Comparison of ENCODE assay signal across 18 mouse cellular contexts in genomic region chr7:25056951-25057350, GRCm38 (mm10). TPM values are rescaled to one million over a fixed set of nuclear protein-coding genes. Genes with fewer than 3 reads are reported as not detected.
DNase-seq lines count a peak whose midpoint lies in the region; ATAC-seq and TF ChIP-seq lines count a peak whose summit lies in the region.
"Had no signal": no experiment of that assay in that cellular context is flagged by ENCODE, and none has a peak within 500 bp of the region (broad histone marks: within the 10 kb centered on the region; RNA-seq: fewer than 3 reads in every experiment).

No protein-coding gene starts in this region.

- no peak overlapping the region for H3K4me2 ChIP-seq in forebrain, embryonic 15.5 days (replicated peaks)
- H3K4me2 ChIP-seq in heart, embryonic 15.5 days: no peak overlapping the region
- H3K4me2 ChIP-seq: hindbrain, embryonic 15.5 days; liver, embryonic 11.5 days; lung, embryonic 14.5 days; stomach, embryonic 15.5 days had no signal

- H3K9me3 ChIP-seq in forebrain, embryonic 15.5 days: no peaks in the 10 kb centered on the region
- H3K9me3 ChIP-seq in forebrain, embryonic 10.5 days: peaks cover 9% of the 10 kb centered on the region
- no peaks in the 10 kb centered on the region for H3K9me3 ChIP-seq in heart, embryonic 15.5 days (replicated peaks)
- H3K9me3 ChIP-seq: hindbrain, embryonic 15.5 days; stomach, embryonic 15.5 days had no signal

- H3K4me1 ChIP-seq in forebrain, embryonic 15.5 days: no peaks in the 10 kb centered on the region
- no peaks in the 10 kb centered on the region for H3K4me1 ChIP-seq in forebrain, embryonic 10.5 days
- H3K4me1 ChIP-seq in heart, embryonic 15.5 days (replicated peaks): peaks cover 18% of the 10 kb centered on the region
- H3K4me1 ChIP-seq: hindbrain, embryonic 15.5 days; stomach, embryonic 15.5 days had no signal

- TF ChIP-seq POLR2A in brain, embryonic 14.5 days (IDR thresholded peaks at IDR 0.05; ENCODE audit: borderline replicate concordance, extremely low read depth, insufficient read depth, insufficient read length, poor library complexity, severe bottlenecking): no peak

- H3K36me3 ChIP-seq in forebrain, embryonic 15.5 days: peaks cover 92% of the 10 kb centered on the region
- H3K36me3 ChIP-seq in forebrain, embryonic 10.5 days (replicated peaks): peaks cover 98% of the 10 kb centered on the region
- peaks cover 53% of the 10 kb centered on the region for H3K36me3 ChIP-seq in heart, embryonic 15.5 days

- WGBS in forebrain, embryonic 15.5 days: 75% methylated on average over 4 of the region's 4 CpGs
- WGBS in forebrain, embryonic 10.5 days: 88% methylated on average over 4 of the region's 4 CpGs
- 35% methylated on average over 4 of the region's 4 CpGs for WGBS in heart, embryonic 15.5 days

- no peak overlapping the region for H3K9ac ChIP-seq in forebrain, embryonic 15.5 days (replicated peaks)
- no peak overlapping the region for H3K9ac ChIP-seq in heart, embryonic 15.5 days
- H3K9ac ChIP-seq: hindbrain, embryonic 15.5 days; lung, embryonic 14.5 days; stomach, embryonic 15.5 days had no signal

- H3K27ac ChIP-seq in forebrain, embryonic 15.5 days (replicated peaks): no peak overlapping the region
- no peak overlapping the region for H3K27ac ChIP-seq in forebrain, embryonic 10.5 days
- H3K27ac ChIP-seq in heart, embryonic 15.5 days: peak overlapping the region; percentile 59
- H3K27ac ChIP-seq: hindbrain, embryonic 15.5 days; layer of hippocampus, adult 2 months; stomach, embryonic 15.5 days had no signal

- no peak overlapping the region for H3K4me3 ChIP-seq in forebrain, embryonic 15.5 days
- no peak overlapping the region for H3K4me3 ChIP-seq in forebrain, embryonic 10.5 days
- no peak overlapping the region for H3K4me3 ChIP-seq in heart, embryonic 15.5 days
- H3K4me3 ChIP-seq: hindbrain, embryonic 15.5 days; layer of hippocampus, adult 2 months; stomach, embryonic 15.5 days had no signal

- no peaks in the 10 kb centered on the region for H3K27me3 ChIP-seq in forebrain, embryonic 15.5 days
- H3K27me3 ChIP-seq in forebrain, embryonic 10.5 days (ENCODE audit: poor library complexity, severe bottlenecking): no peaks in the 10 kb centered on the region
- H3K27me3 ChIP-seq in heart, embryonic 15.5 days: no peaks in the 10 kb centered on the region
- H3K27me3 ChIP-seq: hindbrain, embryonic 15.5 days; stomach, embryonic 15.5 days had no signal

- no peak for DNase-seq in forebrain, embryonic 10.5 days (ENCODE audit: extremely low spot score, low spot score)
- no peak for DNase-seq in heart, adult 18-20 months
- DNase-seq in brain, embryonic 14.5 days (ENCODE audit: low read depth): peak; percentile 33
- DNase-seq in lung, postnatal 14 days: peak; percentile 24
- no peak for DNase-seq in thymus, postnatal 4 days
- DNase-seq: adrenal gland, postnatal 25 days; kidney, adult 11 months; kidney, postnatal 10 days; left cerebral cortex, postnatal 4 days; lung, embryonic 14.5 days; spleen, adult 18-20 months; thymus, adult 2 months had no signal

- TF ChIP-seq CTCF in brain, embryonic 14.5 days (IDR thresholded peaks at IDR 0.05; ENCODE audit: borderline replicate concordance, extremely low read depth, insufficient read depth, insufficient read length): no peak

- ATAC-seq in forebrain, embryonic 15.5 days (replicated peaks): peak; percentile 48; the same call in 1 of the 2 replicates
- ATAC-seq in heart, embryonic 15.5 days (replicated peaks; ENCODE audit: insufficient number of reproducible peaks, insufficient read depth, low FRiP score, low read depth): peak; percentile 44; the same call in 1 of the 2 replicates

RNA-seq across cellular contexts. Expression of gene Grik5, which starts 15.2 kb away (rescaled TPM):
- 15.9 and 17.1 TPM in 2 replicates for polyA plus RNA-seq in forebrain, embryonic 15.5 days (2015; fragmentation: Nextera tagmentation; extraction: Ambion mirVana)
- polyA plus RNA-seq in forebrain, embryonic 10.5 days (2016; fragmentation: Nextera tagmentation; extraction: Ambion mirVana): 4.4 and 6.8 TPM in 2 replicates
- polyA plus RNA-seq in heart, embryonic 15.5 days (2015; fragmentation: Nextera tagmentation; extraction: Ambion mirVana): 2.4 and 4.4 TPM in 2 replicates
- 1 to 10 TPM; 3.9 to 4.4 TPM for total RNA-seq in heart, adult 18-20 months (2021)
- polyA plus RNA-seq in brain, embryonic 14.5 days (2012; rRNA removed): 155 and 186 TPM in 2 replicates

RNA-seq across cellular contexts. Expression of gene Zfp574, which starts 15.4 kb away (rescaled TPM):
- polyA plus RNA-seq in forebrain, embryonic 15.5 days (2015; fragmentation: Nextera tagmentation; extraction: Ambion mirVana): 35.8 and 40.8 TPM in 2 replicates
- polyA plus RNA-seq in forebrain, embryonic 10.5 days (2016; fragmentation: Nextera tagmentation; extraction: Ambion mirVana): 41.5 and 42.5 TPM in 2 replicates
- polyA plus RNA-seq in heart, embryonic 15.5 days (2015; fragmentation: Nextera tagmentation; extraction: Ambion mirVana): 15.4 and 23.0 TPM in 2 replicates
- total RNA-seq in heart, adult 18-20 months (2021): 1 to 10 TPM; 8.3 to 9.9 TPM
- polyA plus RNA-seq in brain, embryonic 14.5 days (2012; rRNA removed): 45.4 and 46.2 TPM in 2 replicates

RNA-seq across cellular contexts. Expression of gene Atp1a3, which starts 51.2 kb away (rescaled TPM):
- 181 and 191 TPM in 2 replicates for polyA plus RNA-seq in forebrain, embryonic 15.5 days (2015; fragmentation: Nextera tagmentation; extraction: Ambion mirVana)
- 6.8 and 9.1 TPM in 2 replicates for polyA plus RNA-seq in forebrain, embryonic 10.5 days (2016; fragmentation: Nextera tagmentation; extraction: Ambion mirVana)
- polyA plus RNA-seq in heart, embryonic 15.5 days (2015; fragmentation: Nextera tagmentation; extraction: Ambion mirVana): 0.54 and 1.9 TPM in 2 replicates
- total RNA-seq in heart, adult 18-20 months (2021): 1 to 10 TPM in 1 of 2 experiments, under 1 TPM in 1; 0.77 to 1.4 TPM
- 160 and 331 TPM in 2 replicates for polyA plus RNA-seq in brain, embryonic 14.5 days (2012; rRNA removed)

Comparison
In these comparisons a context has a peak if more than half of its experiments do, and no peak if none do; other contexts are left out.
1. RNA of gene Atp1a3, which starts 51.2 kb away (polyA plus RNA-seq): 160 to 331 TPM in brain, embryonic 14.5 days and 181 to 191 TPM in forebrain, embryonic 15.5 days; 6.8 to 9.1 TPM in forebrain, embryonic 10.5 days and 0.54 to 1.9 TPM in heart, embryonic 15.5 days; every median in the first group is over 10 times any median in the second.
2. DNase-seq: peak in brain, embryonic 14.5 days (single experiment) and lung, postnatal 14 days (single experiment); none in forebrain, embryonic 10.5 days (single experiment), heart, adult 18-20 months (0 of 2) and thymus, postnatal 4 days (single experiment).